Mouse (Mus musculus): ENCODE measurements around the gene Iffo1. TPM values are rescaled to one million over a fixed set of nuclear protein-coding genes. Genes with fewer than 3 reads are reported as not detected.
"Not testable (repeated sequence)": the region's sequence is repeated elsewhere in the genome, so short reads cannot be mapped to it uniquely, and the experiment has no call there.

The Iffo1 gene
- polyA plus RNA-seq, 1 experiment from 2014 or later, result 4.8 TPM

- peak; percentile 57 for DNase-seq
- Histone ChIP-seq H3K27me3 (ENCODE audit: insufficient read depth, low read length) (no peaks in the 10 kb centered on the region), H3K4me1 (ENCODE audit: insufficient read depth) (peaks cover 26% of the 10 kb centered on the region), H3K9me3 (ENCODE audit: low read length) (no peaks in the 10 kb centered on the region), H3K4me3 (ENCODE audit: low read depth, low read length) (no peak overlapping the region), H3K9ac (replicated peaks) (no peak overlapping the region), H3K4me2 (ENCODE audit: low read depth, low read length) (no peak overlapping the region), H3K36me3 (replicated peaks; ENCODE audit: insufficient read depth, low read length) (peaks cover 37% of the 10 kb centered on the region), H3K27ac (ENCODE audit: low read depth) (peak overlapping the region; percentile 34; the same call in 1 of the 2 replicates)
- ATAC-seq, result no peak
- whole genome bisulfite sequencing (ENCODE audit: insufficient replicate concordance), result 32% methylated on average over 22 of the region's 22 CpGs
- TF ChIP-seq CTCF (IDR thresholded peaks at IDR 0.05; ENCODE audit: low read depth), result no peak
- TF ChIP-seq EP300 (IDR thresholded peaks at IDR 0.05; ENCODE audit: low read depth), result 0 out of 2 replicates have a peak, but pooled peaks have one; percentile 53
These were observed 16.1 kb downstream of the Iffo1 start for GRCm38 (mm10) chr6:125160854-125161760.

- TF ChIP-seq CTCF (IDR thresholded peaks at IDR 0.05; ENCODE audit: low read depth), result peak; percentile 75
- not testable (repeated sequence) for H3K27ac ChIP-seq (ENCODE audit: low read depth); H3K9ac ChIP-seq (replicated peaks); H3K27me3 ChIP-seq (ENCODE audit: insufficient read depth, low read length); ATAC-seq; H3K9me3 ChIP-seq (ENCODE audit: low read length); H3K4me3 ChIP-seq (ENCODE audit: low read depth, low read length); H3K4me2 ChIP-seq (ENCODE audit: low read depth, low read length)
- DNase-seq, result peak; percentile 75
- H3K36me3 ChIP-seq (replicated peaks; ENCODE audit: insufficient read depth, low read length), result peaks cover 37% of the 10 kb centered on the region
- 20% methylated on average over 3 of the region's 5 CpGs for WGBS (ENCODE audit: insufficient replicate concordance)
- peaks cover 33% of the 10 kb centered on the region for H3K4me1 ChIP-seq (ENCODE audit: insufficient read depth)
These were observed 16.9 kb downstream of the Iffo1 start for GRCm38 (mm10) chr6:125161971-125162370.

- not testable (repeated sequence) for DNase-seq; H3K9ac ChIP-seq (replicated peaks); H3K9me3 ChIP-seq (ENCODE audit: low read length); H3K27me3 ChIP-seq (ENCODE audit: insufficient read depth, low read length); ATAC-seq; H3K27ac ChIP-seq (ENCODE audit: low read depth)
- H3K4me2 ChIP-seq (ENCODE audit: low read depth, low read length), result peak overlapping the region; percentile 52
- H3K36me3 ChIP-seq (replicated peaks; ENCODE audit: insufficient read depth, low read length), result peaks cover 43% of the 10 kb centered on the region
- WGBS (ENCODE audit: insufficient replicate concordance), result 71% methylated on average over 10 of the region's 16 CpGs
- H3K4me1 ChIP-seq (ENCODE audit: insufficient read depth), result peaks cover 41% of the 10 kb centered on the region
- peak overlapping the region; percentile 8; the same call in 1 of the 2 replicates for H3K4me3 ChIP-seq (ENCODE audit: low read depth, low read length)
These were observed 17.7 kb downstream of the Iffo1 start for GRCm38 (mm10) chr6:125162615-125163305.

- peak overlapping the region; percentile 76 for H3K9ac ChIP-seq (replicated peaks)
- H3K36me3 ChIP-seq (replicated peaks; ENCODE audit: insufficient read depth, low read length), result peaks cover 53% of the 10 kb centered on the region
- H3K9me3 ChIP-seq (ENCODE audit: low read length), result no peaks in the 10 kb centered on the region
- no peaks in the 10 kb centered on the region for H3K27me3 ChIP-seq (ENCODE audit: insufficient read depth, low read length)
- H3K4me2 ChIP-seq (ENCODE audit: low read depth, low read length), result peak overlapping the region; percentile 75
- H3K27ac ChIP-seq (ENCODE audit: low read depth), result peak overlapping the region; percentile 97
- H3K4me3 ChIP-seq (ENCODE audit: low read depth, low read length), result peak overlapping the region; percentile 72
- H3K4me1 ChIP-seq (ENCODE audit: insufficient read depth), result peaks cover 45% of the 10 kb centered on the region
- ATAC-seq, result no peak
- no peak for TF ChIP-seq EP300 (IDR thresholded peaks at IDR 0.05; ENCODE audit: low read depth)
- no peak for TF ChIP-seq CTCF (IDR thresholded peaks at IDR 0.05; ENCODE audit: low read depth)
- WGBS (ENCODE audit: insufficient replicate concordance), result 6% methylated on average over 20 of the region's 20 CpGs
- peak; percentile 58 for DNase-seq
These were observed 19.0 kb downstream of the Iffo1 start for GRCm38 (mm10) chr6:125163801-125164657.

GRCm38 (mm10) chr6:125164672-125165327 is 19.8 kb downstream of the Iffo1 start:
- H3K9me3 ChIP-seq (ENCODE audit: low read length), result no peaks in the 10 kb centered on the region
- peaks cover 55% of the 10 kb centered on the region for H3K36me3 ChIP-seq (replicated peaks; ENCODE audit: insufficient read depth, low read length)
- TF ChIP-seq EP300 (IDR thresholded peaks at IDR 0.05; ENCODE audit: low read depth) (no peak), CTCF (IDR thresholded peaks at IDR 0.05; ENCODE audit: low read depth) (no peak)
- peak overlapping the region; percentile 75 for H3K4me2 ChIP-seq (ENCODE audit: low read depth, low read length)
- peaks cover 51% of the 10 kb centered on the region for H3K4me1 ChIP-seq (ENCODE audit: insufficient read depth)
- H3K9ac ChIP-seq (replicated peaks), result peak overlapping the region; percentile 76
- peak overlapping the region; percentile 97 for H3K27ac ChIP-seq (ENCODE audit: low read depth)
- DNase-seq, result peak; percentile 75
- H3K4me3 ChIP-seq (ENCODE audit: low read depth, low read length), result peak overlapping the region; percentile 72
- no peaks in the 10 kb centered on the region for H3K27me3 ChIP-seq (ENCODE audit: insufficient read depth, low read length)
- peak; percentile 3 for ATAC-seq
- WGBS (ENCODE audit: insufficient replicate concordance), result under 1% methylated on average over 39 of the region's 39 CpGs
